ENCODE assay signal across 21 mouse cellular contexts in genomic region chr3:55635542-55636172, GRCm38 (mm10).
DNase-seq lines count a peak whose midpoint lies in the region; ATAC-seq and TF ChIP-seq lines count a peak whose summit lies in the region.
"Had no signal": no experiment of that assay in that cellular context is flagged by ENCODE, and none has a peak within 500 bp of the region (broad histone marks: within the 10 kb centered on the region; RNA-seq: fewer than 3 reads in every experiment).

No protein-coding gene starts in this region.

- WGBS in kidney, embryonic 15.5 days, result 11% methylated on average over 8 of the region's 8 CpGs
- WGBS in midbrain, embryonic 14.5 days, result 70% methylated on average over 8 of the region's 8 CpGs
- 72% methylated on average over 8 of the region's 8 CpGs for WGBS in midbrain, embryonic 11.5 days
- 45% methylated on average over 8 of the region's 8 CpGs for WGBS in hindbrain, embryonic 14.5 days
- WGBS in midbrain, embryonic 16.5 days, result 54% methylated on average over 8 of the region's 8 CpGs
- WGBS in forebrain, postnatal 0 days, result 66% methylated on average over 8 of the region's 8 CpGs

- no peak overlapping the region for H3K9ac ChIP-seq in kidney, embryonic 15.5 days
- H3K9ac ChIP-seq in midbrain, embryonic 14.5 days (replicated peaks; ENCODE audit: low read length), result no peak overlapping the region
- no peak overlapping the region for H3K9ac ChIP-seq in midbrain, embryonic 11.5 days (ENCODE audit: low read length)
- H3K9ac ChIP-seq in hindbrain, embryonic 14.5 days, result no peak overlapping the region
- H3K9ac ChIP-seq in midbrain, embryonic 16.5 days (ENCODE audit: low read depth, low read length), result no peak overlapping the region
- H3K9ac ChIP-seq in forebrain, postnatal 0 days, result no peak overlapping the region
- H3K9ac ChIP-seq: forebrain, embryonic 15.5 days had no signal

- H3K27me3 ChIP-seq in kidney, embryonic 15.5 days, result no peaks in the 10 kb centered on the region
- H3K27me3 ChIP-seq in midbrain, embryonic 14.5 days (ENCODE audit: control insufficient read depth, insufficient read depth, low read length), result no peaks in the 10 kb centered on the region
- no peaks in the 10 kb centered on the region for H3K27me3 ChIP-seq in midbrain, embryonic 11.5 days (ENCODE audit: control insufficient read depth, insufficient read depth, low read length)
- no peaks in the 10 kb centered on the region for H3K27me3 ChIP-seq in hindbrain, embryonic 14.5 days (ENCODE audit: control insufficient read depth, insufficient read depth, low read length)
- no peaks in the 10 kb centered on the region for H3K27me3 ChIP-seq in midbrain, embryonic 16.5 days (ENCODE audit: control insufficient read depth, insufficient read depth, low read depth, low read length)
- H3K27me3 ChIP-seq in forebrain, postnatal 0 days (ENCODE audit: insufficient read depth, low read length), result no peaks in the 10 kb centered on the region
- H3K27me3 ChIP-seq: forebrain, embryonic 15.5 days had no signal

- TF ChIP-seq CTCF in forebrain, postnatal 0 days (IDR thresholded peaks at IDR 0.05; ENCODE audit: low read depth), result no peak

- no peak overlapping the region for H3K27ac ChIP-seq in kidney, embryonic 15.5 days
- H3K27ac ChIP-seq in midbrain, embryonic 14.5 days (replicated peaks; ENCODE audit: low read depth, low read length), result peak overlapping the region; percentile 41; the same call in 1 of the 2 replicates
- H3K27ac ChIP-seq in midbrain, embryonic 11.5 days (ENCODE audit: low read depth, low read length), result no peak overlapping the region
- peak overlapping the region; percentile 32; the same call in 1 of the 2 replicates for H3K27ac ChIP-seq in hindbrain, embryonic 14.5 days
- H3K27ac ChIP-seq in midbrain, embryonic 16.5 days (ENCODE audit: low read length), result peak overlapping the region; percentile 72
- no peak overlapping the region; the same call in 1 of the 2 replicates for H3K27ac ChIP-seq in forebrain, postnatal 0 days (ENCODE audit: low read depth, low read length)
- H3K27ac ChIP-seq: forebrain, embryonic 15.5 days; left cerebral cortex, adult 2 months; macrophage; stomach, postnatal 0 days had no signal

- H3K9me3 ChIP-seq in kidney, embryonic 15.5 days (replicated peaks), result no peaks in the 10 kb centered on the region
- H3K9me3 ChIP-seq in midbrain, embryonic 14.5 days (ENCODE audit: control insufficient read depth, low read length), result no peaks in the 10 kb centered on the region
- H3K9me3 ChIP-seq in midbrain, embryonic 11.5 days (ENCODE audit: control insufficient read depth, low read length), result no peaks in the 10 kb centered on the region
- no peaks in the 10 kb centered on the region for H3K9me3 ChIP-seq in hindbrain, embryonic 14.5 days (ENCODE audit: control insufficient read depth, low read length)
- H3K9me3 ChIP-seq in midbrain, embryonic 16.5 days (replicated peaks; ENCODE audit: control insufficient read depth, low read length, poor library complexity, severe bottlenecking), result no peaks in the 10 kb centered on the region
- H3K9me3 ChIP-seq in forebrain, postnatal 0 days (ENCODE audit: low read length), result no peaks in the 10 kb centered on the region
- H3K9me3 ChIP-seq: forebrain, embryonic 15.5 days had no signal

- peak; percentile 74 for ATAC-seq in kidney, embryonic 15.5 days (replicated peaks; ENCODE audit: low FRiP score)
- no peak for ATAC-seq in midbrain, embryonic 14.5 days (ENCODE audit: low FRiP score, low TSS enrichment)
- ATAC-seq in midbrain, embryonic 11.5 days (ENCODE audit: low FRiP score), result no peak
- ATAC-seq in hindbrain, embryonic 14.5 days (ENCODE audit: low FRiP score), result no peak
- no peak for ATAC-seq in midbrain, embryonic 16.5 days
- no peak for ATAC-seq in forebrain, postnatal 0 days
- ATAC-seq: forebrain, embryonic 15.5 days; intestine, embryonic 16.5 days had no signal

- H3K4me1 ChIP-seq in kidney, embryonic 15.5 days, result peaks cover 6% of the 10 kb centered on the region; the same call in 1 of the 2 replicates
- peaks cover 13% of the 10 kb centered on the region; the same call in 1 of the 2 replicates for H3K4me1 ChIP-seq in midbrain, embryonic 14.5 days (ENCODE audit: control insufficient read depth, insufficient read depth, low read length)
- no peaks in the 10 kb centered on the region for H3K4me1 ChIP-seq in midbrain, embryonic 11.5 days (ENCODE audit: control insufficient read depth, insufficient read depth, low read length)
- peaks cover 10% of the 10 kb centered on the region for H3K4me1 ChIP-seq in hindbrain, embryonic 14.5 days (replicated peaks; ENCODE audit: control insufficient read depth, insufficient read depth, low read length)
- peaks cover 13% of the 10 kb centered on the region for H3K4me1 ChIP-seq in midbrain, embryonic 16.5 days (ENCODE audit: control insufficient read depth, insufficient read depth, low read length)
- no peaks in the 10 kb centered on the region for H3K4me1 ChIP-seq in forebrain, postnatal 0 days (ENCODE audit: insufficient read depth)
- H3K4me1 ChIP-seq: forebrain, embryonic 15.5 days had no signal

- no peak overlapping the region for H3K4me2 ChIP-seq in kidney, embryonic 15.5 days
- no peak overlapping the region for H3K4me2 ChIP-seq in midbrain, embryonic 14.5 days (ENCODE audit: low read length)
- no peak overlapping the region for H3K4me2 ChIP-seq in midbrain, embryonic 11.5 days
- H3K4me2 ChIP-seq in hindbrain, embryonic 14.5 days (replicated peaks), result no peak overlapping the region
- no peak overlapping the region for H3K4me2 ChIP-seq in midbrain, embryonic 16.5 days (ENCODE audit: low read length)
- H3K4me2 ChIP-seq in forebrain, postnatal 0 days (ENCODE audit: low read depth), result no peak overlapping the region
- H3K4me2 ChIP-seq: forebrain, embryonic 15.5 days; heart, embryonic 11.5 days had no signal

- no peaks in the 10 kb centered on the region; the same call in 1 of the 2 replicates for H3K36me3 ChIP-seq in kidney, embryonic 15.5 days
- H3K36me3 ChIP-seq in midbrain, embryonic 14.5 days (ENCODE audit: control insufficient read depth, insufficient read depth, low read length), result peaks cover 17% of the 10 kb centered on the region
- no peaks in the 10 kb centered on the region for H3K36me3 ChIP-seq in midbrain, embryonic 11.5 days (ENCODE audit: control insufficient read depth, insufficient read depth, low read length)
- H3K36me3 ChIP-seq in hindbrain, embryonic 14.5 days (replicated peaks; ENCODE audit: control insufficient read depth, insufficient read depth), result 0 out of 2 replicates have a peak, but pooled peaks cover 16% of the 10 kb centered on the region
- H3K36me3 ChIP-seq in midbrain, embryonic 16.5 days (ENCODE audit: control insufficient read depth, insufficient read depth, low read length), result peaks cover 6% of the 10 kb centered on the region; the same call in 1 of the 2 replicates
- peaks cover 15% of the 10 kb centered on the region; the same call in 1 of the 2 replicates for H3K36me3 ChIP-seq in forebrain, postnatal 0 days (ENCODE audit: insufficient read depth)

- H3K4me3 ChIP-seq in kidney, embryonic 15.5 days (replicated peaks), result no peak overlapping the region
- H3K4me3 ChIP-seq in midbrain, embryonic 14.5 days (replicated peaks; ENCODE audit: low read depth, low read length), result no peak overlapping the region
- H3K4me3 ChIP-seq in midbrain, embryonic 11.5 days (ENCODE audit: low read depth, low read length), result no peak overlapping the region
- no peak overlapping the region for H3K4me3 ChIP-seq in hindbrain, embryonic 14.5 days (replicated peaks; ENCODE audit: low read length)
- H3K4me3 ChIP-seq in midbrain, embryonic 16.5 days (ENCODE audit: low read depth, low read length), result no peak overlapping the region
- no peak overlapping the region for H3K4me3 ChIP-seq in forebrain, postnatal 0 days (ENCODE audit: low read depth, low read length)
- H3K4me3 ChIP-seq: forebrain, embryonic 15.5 days; left cerebral cortex, adult 2 months had no signal

- no peak for DNase-seq in kidney, adult 9 months
- no peak for DNase-seq in midbrain, embryonic 14.5 days
- no peak for DNase-seq in midbrain, embryonic 11.5 days (ENCODE audit: low spot score, missing footprints)
- no peak for DNase-seq in hindbrain, embryonic 14.5 days (ENCODE audit: low spot score)
- DNase-seq in forebrain, postnatal 0 days, result no peak
- DNase-seq in layer of hippocampus, postnatal 36 days, result no peak
- DNase-seq: adrenal gland, postnatal 36 days; cerebellum, adult 11 months; cerebellum, postnatal 10 days; gastrocnemius, postnatal 10 days; kidney, postnatal 25 days; right cerebral cortex, postnatal 14 days; thymus, adult 2 months had no signal

Comparison
In these comparisons a context has a peak if more than half of its experiments do, and no peak if none do; other contexts are left out.
1. H3K27ac ChIP-seq: peak in midbrain, embryonic 14.5 days (single experiment), hindbrain, embryonic 14.5 days (single experiment) and midbrain, embryonic 16.5 days (single experiment); none in kidney, embryonic 15.5 days (single experiment), midbrain, embryonic 11.5 days (single experiment) and forebrain, postnatal 0 days (single experiment).